Mouse (Mus musculus) G1E-ER4 (cell line): ENCODE data around the gene Rhoj. TPM values are rescaled to one million over a fixed set of nuclear protein-coding genes. Genes with fewer than 3 reads are reported as not detected.

Source experiments
- GATA1 ChIP-seq: IDR thresholded peaks from one replicate; pipeline ENCODE4 v1.8.0; 2012; ENCODE audit warnings: low read length, inconsistent platforms
- polyA plus RNA-seq: library from polyadenylated mRNA; stranded (reverse); fragments of >175 nt; gene quantifications from 2 replicates; pipeline ENCODE4 v1.2.3, GENCODE M21; 2012

Rhoj gene
- polyA plus RNA-seq, 1 experiment = not detected

DNA sequence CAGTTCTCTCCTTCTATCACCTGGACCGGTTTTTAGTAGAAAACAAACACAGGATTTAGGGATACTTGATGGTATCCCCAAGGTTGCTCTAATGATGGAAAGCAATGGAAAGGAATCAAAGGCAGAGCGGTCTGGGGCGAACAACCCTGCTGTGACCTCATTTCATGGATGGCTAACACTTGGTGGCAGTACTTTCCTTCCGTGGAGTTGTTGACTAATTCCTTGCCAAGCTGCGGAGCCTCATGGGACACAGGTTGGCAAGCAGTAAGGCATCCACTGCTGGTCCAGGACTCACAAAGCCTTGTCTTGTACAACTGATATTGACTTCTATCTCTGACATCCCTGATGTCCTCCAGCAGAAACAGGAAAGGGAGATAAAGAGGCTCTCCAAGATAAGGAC lies 60.4 kb downstream of the Rhoj start:
- no peak for TF ChIP-seq GATA1

DNA sequence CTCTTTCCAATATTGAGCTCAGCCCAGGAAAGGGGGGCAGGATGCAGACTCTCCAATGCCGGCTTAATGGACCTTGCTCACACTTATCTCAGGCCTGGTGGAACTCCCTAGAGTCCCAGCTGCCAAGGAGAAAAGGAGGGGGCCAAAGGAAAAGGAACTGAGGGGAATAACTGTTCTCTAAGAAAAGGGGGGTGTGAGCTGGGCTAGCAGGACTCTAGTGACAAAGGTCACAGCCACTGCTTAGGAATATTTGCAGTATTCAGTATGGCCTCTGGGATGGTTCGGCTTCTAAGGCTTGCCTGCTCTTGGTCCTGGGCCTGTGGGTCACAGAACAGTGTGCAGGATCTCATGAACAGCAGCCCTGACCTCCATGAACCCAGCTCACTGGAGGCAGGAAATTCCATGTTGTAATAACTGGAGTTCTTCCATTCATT lies 61.3 kb downstream of the Rhoj start:
- no peak for TF ChIP-seq GATA1

DNA sequence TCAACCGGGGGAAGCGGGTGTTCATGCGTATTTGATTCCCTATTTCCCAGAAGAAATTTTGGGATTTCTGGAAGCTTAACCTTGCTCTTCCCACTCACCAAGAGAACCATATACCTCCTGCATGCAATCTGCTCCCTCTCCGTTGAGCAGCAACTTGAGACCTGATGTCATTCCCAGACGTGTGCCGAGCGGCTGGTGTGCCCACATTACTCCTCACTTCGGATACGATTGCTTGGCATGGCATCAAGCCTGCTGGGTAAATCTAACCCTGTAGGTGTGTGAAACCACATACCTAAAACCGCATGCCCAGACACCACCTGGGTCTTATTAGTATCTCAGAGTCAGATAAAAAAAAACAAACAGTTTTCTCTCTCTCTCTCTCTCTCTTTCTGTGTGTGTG lies 66.3 kb downstream of the Rhoj start:
- no peak for TF ChIP-seq GATA1

DNA sequence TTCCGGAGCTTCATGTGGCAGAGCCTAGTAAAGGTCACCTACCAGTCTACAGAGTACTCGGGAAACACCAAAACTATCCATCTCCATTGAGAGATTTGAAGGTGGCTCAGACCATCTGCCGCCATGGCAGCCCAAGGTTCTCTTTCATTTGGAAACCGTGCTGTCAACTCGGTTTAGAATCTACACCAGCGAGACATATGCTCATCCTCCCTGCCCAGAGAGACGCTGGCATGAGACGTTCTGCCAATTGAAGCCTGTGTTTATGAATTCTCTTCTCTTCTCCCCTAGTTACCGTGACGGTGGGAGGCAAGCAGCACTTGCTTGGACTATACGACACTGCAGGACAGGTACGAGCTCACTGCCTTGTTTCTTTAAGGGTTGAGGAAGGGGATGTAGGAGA lies 66.9 kb downstream of the Rhoj start:
- no peak for TF ChIP-seq GATA1

DNA sequence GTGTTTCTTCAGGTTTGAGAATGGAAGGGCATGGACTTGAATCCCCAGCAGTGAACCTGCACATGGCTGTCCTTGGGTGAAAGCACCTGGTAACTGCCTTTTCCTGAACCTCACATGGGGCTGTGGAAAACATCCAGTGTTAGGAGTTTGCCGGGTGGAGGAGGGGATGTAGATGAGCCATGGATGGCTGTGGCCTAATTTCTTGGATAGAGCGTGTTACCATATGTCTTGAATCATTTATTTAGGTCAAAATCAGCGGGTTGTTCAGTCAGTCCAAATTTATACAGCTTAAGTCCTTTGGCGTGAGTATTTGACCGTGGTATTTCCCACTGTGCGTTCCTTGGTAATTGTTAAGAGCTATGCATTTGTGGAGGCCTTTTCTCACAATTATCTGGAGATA lies 68.0 kb downstream of the Rhoj start:
- TF ChIP-seq GATA1 = no peak

DNA sequence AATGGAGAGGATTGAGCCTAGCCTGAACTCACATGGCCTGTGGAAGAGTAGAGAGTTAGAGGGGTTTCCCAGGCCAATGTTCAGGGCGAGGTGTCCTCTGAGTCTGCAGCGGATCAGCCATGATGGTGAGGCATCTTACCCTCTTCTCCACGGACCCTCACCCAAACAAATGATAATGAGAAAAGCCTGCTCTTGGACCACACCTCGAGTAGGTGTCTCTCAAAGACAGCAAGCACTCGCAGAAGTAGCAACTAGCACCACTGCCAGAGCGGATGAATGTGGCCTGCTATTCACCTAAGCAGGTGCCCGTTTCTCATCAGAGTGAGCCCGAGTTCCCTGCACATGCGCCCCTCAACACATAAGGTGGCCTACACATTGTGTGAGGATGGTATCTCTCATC lies 78.6 kb downstream of the Rhoj start:
- TF ChIP-seq GATA1 = no peak

DNA sequence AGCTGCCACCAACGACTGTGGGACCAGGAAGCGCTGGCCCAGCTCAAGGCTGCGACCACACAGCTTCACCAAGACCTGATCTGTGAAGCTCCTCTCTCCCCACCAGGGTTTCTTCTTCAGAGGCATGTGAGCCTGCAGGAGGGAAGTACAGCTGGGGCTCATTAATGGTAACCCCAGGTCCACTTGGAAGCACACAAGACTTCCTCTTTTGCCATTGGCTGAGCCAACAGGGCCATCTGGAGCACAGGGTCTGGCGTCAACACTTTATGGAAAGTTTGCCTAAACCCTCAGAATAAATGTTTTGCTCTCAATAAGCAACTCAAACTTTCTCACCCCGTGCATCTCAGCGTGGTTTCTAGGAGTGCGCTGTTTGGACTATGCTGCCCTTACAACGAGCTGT lies 79.0 kb downstream of the Rhoj start:
- no peak for TF ChIP-seq GATA1

DNA sequence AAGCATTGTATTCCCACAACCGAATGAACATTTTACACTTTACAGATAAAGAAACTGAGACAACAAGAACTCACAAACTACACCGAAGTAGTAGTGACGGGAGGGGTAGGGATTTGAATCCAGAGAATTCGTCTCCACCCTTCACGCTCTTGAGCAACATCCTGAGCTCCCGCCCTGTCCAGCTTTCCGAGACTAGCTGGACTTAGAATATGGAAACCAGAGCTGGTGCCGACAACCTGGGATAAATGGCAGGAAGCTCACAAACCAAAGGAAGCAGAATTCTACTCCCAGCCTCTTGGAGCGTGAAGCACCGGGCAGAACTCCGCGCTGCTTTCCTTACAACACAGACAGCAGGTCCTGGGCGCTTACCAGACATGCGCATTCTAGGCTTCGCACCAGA lies 79.7 kb downstream of the Rhoj start:
- TF ChIP-seq GATA1 = no peak

DNA sequence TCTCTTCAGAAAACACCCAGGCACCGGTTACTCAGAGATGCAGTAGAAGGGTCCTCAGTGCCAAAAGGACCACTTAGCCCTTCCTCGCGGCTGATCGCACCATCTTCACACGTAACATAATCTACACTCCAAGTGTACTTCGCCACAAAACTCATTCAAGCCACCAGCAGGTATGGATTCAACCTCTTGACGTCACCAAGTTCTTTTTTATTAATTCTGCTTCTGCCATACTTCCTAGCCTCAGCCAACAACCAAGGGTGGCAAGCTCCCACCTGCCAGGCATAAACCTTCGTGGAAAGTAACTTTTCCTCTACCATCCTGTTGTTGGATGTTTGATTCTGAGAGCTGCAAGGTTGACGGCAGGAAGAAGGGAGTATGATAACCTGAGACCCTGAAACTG lies 80.4 kb downstream of the Rhoj start:
- TF ChIP-seq GATA1 = no peak

DNA sequence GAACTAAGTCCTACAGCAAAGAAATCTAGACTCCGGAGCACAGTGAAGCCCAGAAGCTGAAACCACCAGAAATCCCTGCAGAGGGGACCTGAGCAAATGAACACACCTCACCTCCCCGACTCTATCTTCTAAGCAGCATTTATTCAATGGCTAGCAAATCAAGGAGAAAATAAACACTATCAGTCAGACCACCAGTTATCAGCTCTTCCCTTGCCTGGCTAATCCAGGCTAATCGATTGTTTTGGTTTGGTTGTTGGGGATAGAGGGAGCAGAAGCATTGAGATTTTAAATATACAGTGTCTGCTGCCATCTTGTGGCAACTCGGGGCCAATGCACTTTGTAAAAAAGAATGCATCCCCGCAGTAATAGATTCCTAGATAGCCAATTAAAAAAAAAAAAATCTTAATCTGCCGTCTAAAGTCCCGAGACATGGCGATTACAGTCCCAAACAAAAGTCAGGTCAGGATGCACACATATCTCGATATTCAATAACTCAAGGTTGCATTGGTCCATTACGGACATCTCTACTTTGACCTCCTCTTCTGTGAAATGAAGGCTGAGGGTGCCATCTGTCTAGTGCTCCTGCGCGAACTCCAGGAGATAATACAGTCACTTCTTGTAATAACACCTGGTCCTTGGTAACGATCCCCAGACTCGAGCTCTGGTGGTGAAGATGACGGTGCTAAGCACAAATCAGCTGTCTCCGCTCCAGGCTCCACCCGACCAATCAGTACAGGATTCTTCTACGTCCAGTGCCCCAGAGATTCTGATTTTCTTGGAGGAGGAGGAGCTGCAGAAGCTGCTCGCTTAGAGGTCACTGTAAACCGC lies 81.4 kb downstream of the Rhoj start:
- TF ChIP-seq GATA1 = no peak

DNA sequence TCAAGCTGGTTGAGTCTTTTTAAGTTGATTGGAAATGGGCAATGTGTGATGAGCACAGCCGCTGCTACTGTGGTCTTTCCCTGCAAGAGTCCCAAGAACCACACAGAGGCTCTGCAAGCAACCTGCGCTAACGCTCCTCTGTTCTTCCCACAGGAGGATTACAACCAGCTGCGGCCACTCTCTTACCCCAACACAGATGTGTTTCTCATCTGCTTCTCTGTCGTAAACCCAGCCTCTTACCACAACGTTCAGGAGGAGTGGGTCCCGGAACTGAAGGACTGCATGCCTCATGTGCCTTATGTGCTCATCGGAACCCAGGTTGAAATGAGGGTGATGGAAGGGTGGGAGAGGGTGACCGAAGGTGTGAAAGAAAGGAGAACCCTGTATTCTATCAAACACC lies 83.4 kb downstream of the Rhoj start:
- no peak for TF ChIP-seq GATA1

DNA sequence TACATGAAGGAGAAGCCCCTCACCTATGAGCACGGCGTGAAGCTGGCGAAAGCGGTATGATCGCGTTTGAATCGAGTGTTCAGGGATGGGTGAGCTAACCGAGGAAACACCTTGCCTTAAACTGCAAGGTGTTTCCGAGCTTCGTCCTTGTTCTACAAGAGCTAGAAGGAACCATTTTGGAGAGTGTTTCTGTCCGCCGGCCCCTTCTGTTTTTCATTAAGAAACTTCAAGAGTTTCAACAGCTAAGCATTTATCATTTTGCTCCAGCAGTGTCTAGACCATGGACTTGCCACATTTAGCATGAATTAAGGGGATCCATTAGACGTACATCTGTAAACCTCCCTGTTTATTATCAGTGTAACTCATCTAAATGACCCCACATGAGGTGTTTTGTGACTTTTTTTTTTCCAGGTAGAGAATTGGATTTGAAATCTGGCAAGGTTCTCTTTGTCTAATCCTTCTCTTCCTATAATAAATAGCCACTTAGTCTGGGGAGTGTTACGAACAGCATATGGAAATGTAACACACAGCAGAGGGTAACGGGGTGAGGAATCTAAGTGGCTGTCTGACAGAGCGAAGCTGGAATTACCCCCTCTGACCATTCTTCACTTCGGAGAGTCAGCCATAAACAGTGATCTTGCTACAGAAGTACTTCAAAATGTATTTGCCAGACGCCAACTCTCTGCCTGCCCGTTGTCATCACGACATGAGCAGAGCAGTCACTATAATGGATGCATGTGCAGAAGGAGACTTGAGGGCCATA lies 86.1 kb downstream of the Rhoj start:
- no peak for TF ChIP-seq GATA1

DNA sequence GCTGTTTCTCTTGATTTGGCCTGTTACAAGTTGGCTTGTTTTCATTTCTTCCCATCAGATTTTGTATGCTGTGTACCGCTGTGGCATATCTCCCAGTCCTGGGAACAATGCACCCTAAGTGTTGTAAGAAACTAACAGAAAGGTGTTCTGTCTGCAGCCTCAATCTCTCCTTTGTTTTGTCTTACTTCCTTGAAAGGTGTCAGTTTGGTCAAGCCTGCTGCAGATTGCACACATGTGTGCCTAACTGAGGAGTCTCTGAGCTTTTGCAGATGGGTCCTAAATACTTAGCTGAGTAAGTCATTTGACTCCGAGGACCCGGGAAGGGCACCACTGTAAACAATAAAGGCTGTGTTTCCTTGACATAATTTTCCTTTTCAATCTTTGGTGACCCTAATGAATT lies 88.5 kb downstream of the Rhoj start:
- TF ChIP-seq GATA1 = no peak

DNA sequence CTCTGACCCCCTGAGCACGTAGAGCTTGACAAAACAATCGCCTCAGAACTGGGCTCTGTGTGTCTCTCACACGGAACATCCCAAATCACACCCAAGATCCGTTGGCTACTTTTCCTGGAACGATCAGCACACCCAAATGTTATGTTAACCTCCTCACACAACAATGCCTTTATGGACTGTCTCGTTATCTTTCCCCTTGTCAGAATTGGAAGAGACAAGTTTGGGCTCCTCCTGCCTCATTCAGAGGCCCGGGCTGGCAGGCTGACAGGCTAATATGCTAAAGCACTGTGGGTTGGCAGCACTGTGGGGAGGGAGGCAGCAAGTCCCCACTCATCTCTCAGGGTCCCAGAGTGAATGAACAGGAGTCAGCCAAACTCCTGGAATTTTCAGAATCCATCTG lies 89.0 kb downstream of the Rhoj start:
- TF ChIP-seq GATA1 = no peak

DNA sequence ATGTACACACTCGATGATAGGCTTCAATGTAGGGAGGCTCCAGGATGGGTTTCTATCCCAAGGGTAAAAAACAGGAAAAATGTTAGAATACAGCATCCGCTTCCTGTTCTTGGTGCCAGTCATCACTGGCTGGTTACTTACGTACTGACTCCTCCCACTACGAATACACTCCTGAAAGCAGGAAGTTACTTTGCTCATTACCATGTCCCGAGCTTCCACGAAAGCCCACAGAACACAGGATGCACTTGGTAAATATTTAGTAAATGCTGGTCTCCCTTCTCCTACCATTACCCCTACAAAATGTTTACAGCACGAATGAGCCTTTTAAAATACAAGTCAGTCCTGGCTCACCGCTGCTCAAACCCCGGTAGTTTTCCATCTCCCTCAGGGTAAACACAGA lies 104.8 kb downstream of the Rhoj start:
- no peak for TF ChIP-seq GATA1

DNA sequence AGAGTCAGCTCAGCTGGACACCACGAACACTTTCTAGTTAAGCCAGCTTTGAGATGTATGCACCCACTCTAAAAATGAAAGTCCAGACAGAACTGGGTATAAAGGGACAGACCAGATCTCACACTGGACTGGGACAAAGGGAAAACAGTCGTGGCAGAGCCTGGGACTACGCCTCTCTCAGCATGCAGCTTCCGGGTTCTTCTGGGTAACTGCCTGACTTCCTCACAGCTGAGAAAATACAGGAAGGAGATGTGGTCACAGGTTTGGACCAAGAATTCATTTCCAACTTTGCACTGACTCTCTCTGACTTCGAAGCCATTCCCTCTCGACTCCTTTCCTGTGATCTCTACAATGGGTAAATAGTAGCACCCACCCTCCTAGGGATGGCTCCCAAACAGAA lies 106.9 kb downstream of the Rhoj start:
- TF ChIP-seq GATA1 = no peak

DNA sequence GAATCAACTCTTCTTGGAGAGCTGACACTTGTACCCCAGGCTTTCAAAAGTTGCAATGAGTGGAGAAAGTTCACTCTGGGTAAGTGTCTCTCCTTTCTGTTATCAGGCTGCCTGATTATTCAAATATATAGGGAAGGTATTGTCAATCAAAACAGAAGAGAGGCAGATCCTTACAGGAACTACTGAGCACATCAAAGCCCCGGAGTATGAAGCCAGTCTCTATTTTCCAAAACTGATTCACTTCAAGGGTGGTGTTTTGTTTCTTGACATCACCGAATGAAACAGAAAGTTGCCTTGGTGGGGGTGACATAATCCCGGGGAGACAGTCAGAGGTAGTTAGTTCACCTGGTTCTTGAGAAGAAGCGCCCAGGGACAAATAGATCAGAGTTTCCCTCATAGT lies 108.6 kb downstream of the Rhoj start, which contains the start of gene Gphb5:
TSS of gene Gphb5 (minus strand) at position 101 of the 400 bp plus-strand sequence.
- TF ChIP-seq GATA1 = no peak

DNA sequence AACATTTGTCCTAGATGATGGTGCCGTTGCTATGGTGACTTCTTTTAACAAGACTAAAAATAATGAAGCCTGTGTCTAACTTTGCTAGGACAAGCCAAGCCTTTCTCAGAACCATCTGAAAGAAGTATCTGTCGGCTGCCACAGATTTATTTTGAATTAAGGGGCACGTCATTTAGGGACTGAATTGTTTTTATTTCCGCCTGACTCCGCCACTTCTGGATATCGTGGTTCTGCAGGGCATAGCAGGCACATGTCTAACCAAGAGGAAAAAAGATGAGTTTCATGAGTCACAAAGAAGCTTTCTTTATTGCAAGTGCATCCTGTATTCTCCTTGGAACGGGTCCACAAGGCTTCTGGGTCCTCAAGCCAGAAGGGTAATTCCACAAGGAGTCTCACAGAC lies 116.2 kb downstream of the Rhoj start:
- no peak for TF ChIP-seq GATA1
